Mouse (Mus musculus): ENCODE results near the gene Sox5. TPM values are rescaled to one million over a fixed set of nuclear protein-coding genes. Genes with fewer than 3 reads are reported as not detected.
"Not testable (repeated sequence)": the region's sequence is repeated elsewhere in the genome, so short reads cannot be mapped to it uniquely, and the experiment has no call there.

Gene Sox5
- polyA plus RNA-seq, 1 experiment from 2014 or later: 34.6 TPM

- 61% methylated on average over 12 of the region's 12 CpGs for WGBS
- Histone ChIP-seq H3K4me3 (ENCODE audit: low read depth, low read length) (no peak overlapping the region), H3K4me2 (ENCODE audit: low read depth, low read length) (0 out of 2 replicates have a peak overlapping the region, but pooled peaks have one; percentile 8), H3K36me3 (ENCODE audit: control insufficient read depth, insufficient read depth, low read length) (no peaks in the 10 kb centered on the region), H3K9me3 (ENCODE audit: control insufficient read depth, low read length) (no peaks in the 10 kb centered on the region), H3K27me3 (ENCODE audit: control insufficient read depth, insufficient read depth, low read length) (no peaks in the 10 kb centered on the region), H3K27ac (ENCODE audit: low read depth, low read length) (no peak overlapping the region), H3K9ac (replicated peaks; ENCODE audit: low read depth, low read length) (no peak overlapping the region), H3K4me1 (ENCODE audit: control insufficient read depth, insufficient read depth, low read length) (peaks cover 5% of the 10 kb centered on the region; the same call in 1 of the 2 replicates)
- ATAC-seq (ENCODE audit: low read depth): no peak
Measured at GRCm38 (mm10) chr6:144203013-144203412, 578.8 kb downstream of the Sox5 start.

- no peaks in the 10 kb centered on the region for H3K9me3 ChIP-seq (ENCODE audit: control insufficient read depth, low read length)
- 0 out of 2 replicates have a peak, but pooled peaks cover 5% of the 10 kb centered on the region for H3K4me1 ChIP-seq (ENCODE audit: control insufficient read depth, insufficient read depth, low read length)
- no peak for ATAC-seq (ENCODE audit: low read depth)
- H3K27ac ChIP-seq (ENCODE audit: low read depth, low read length): no peak overlapping the region
- H3K4me2 ChIP-seq (ENCODE audit: low read depth, low read length): no peak overlapping the region
- no peaks in the 10 kb centered on the region for H3K27me3 ChIP-seq (ENCODE audit: control insufficient read depth, insufficient read depth, low read length)
- H3K4me3 ChIP-seq (ENCODE audit: low read depth, low read length): no peak overlapping the region
- WGBS: 90% methylated on average over 5 of the region's 5 CpGs
- H3K36me3 ChIP-seq (ENCODE audit: control insufficient read depth, insufficient read depth, low read length): no peaks in the 10 kb centered on the region
- no peak overlapping the region for H3K9ac ChIP-seq (replicated peaks; ENCODE audit: low read depth, low read length)
Measured at GRCm38 (mm10) chr6:144201402-144202040, 580.3 kb downstream of the Sox5 start.

DNA sequence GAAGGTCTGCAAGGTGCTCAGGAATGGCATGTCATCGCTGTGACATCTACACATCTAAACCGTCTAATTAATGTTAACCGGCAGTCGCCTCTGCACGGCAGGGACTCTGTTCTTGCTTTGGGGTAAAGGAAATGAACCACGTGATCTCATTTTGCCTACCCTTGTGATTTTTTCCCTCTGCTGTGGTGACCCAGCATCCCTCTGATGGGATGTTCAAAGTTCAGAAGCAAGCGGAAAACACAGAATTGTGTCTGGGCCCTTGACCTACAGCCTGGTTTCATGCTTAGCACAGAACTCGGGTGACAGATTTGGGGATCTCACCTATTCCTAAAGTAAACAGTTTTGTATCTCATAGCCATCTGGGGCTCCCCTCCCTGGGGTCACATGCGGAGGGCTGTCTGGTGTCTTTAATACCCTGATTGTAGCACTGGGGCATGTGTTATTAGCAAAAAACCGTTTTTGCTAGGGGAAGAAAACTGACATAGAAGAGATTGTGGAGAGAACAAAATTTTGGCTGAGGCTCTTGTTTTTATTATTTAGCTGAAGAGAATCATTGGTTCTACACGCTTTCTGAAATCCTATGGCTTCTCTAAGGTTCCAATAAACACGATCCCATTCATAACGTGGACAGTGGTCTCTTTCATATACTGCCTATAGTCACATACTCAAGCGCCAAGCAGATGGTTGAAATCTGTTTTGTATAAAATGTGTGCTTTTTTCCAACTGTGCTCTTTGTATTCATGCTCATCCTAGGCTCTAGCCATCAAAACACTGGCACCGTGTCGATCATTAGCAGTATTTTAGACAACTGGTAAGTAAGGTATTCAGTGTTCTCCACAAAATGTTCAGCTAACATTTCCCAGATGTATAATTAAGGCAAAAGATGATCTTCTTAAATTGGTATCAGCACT is 584.3 kb downstream of the Sox5 start:
- no peaks in the 10 kb centered on the region for H3K27me3 ChIP-seq (ENCODE audit: control insufficient read depth, insufficient read depth, low read length)
- ATAC-seq (ENCODE audit: low read depth): no peak
- H3K4me2 ChIP-seq (ENCODE audit: low read depth, low read length): no peak overlapping the region
- no peak overlapping the region for H3K4me3 ChIP-seq (ENCODE audit: low read depth, low read length)
- no peaks in the 10 kb centered on the region for H3K36me3 ChIP-seq (ENCODE audit: control insufficient read depth, insufficient read depth, low read length)
- no peak overlapping the region for H3K9ac ChIP-seq (replicated peaks; ENCODE audit: low read depth, low read length)
- H3K9me3 ChIP-seq (ENCODE audit: control insufficient read depth, low read length): no peaks in the 10 kb centered on the region
- H3K4me1 ChIP-seq (ENCODE audit: control insufficient read depth, insufficient read depth, low read length): no peaks in the 10 kb centered on the region
- 53% methylated on average over 16 of the region's 16 CpGs for WGBS
- no peak overlapping the region for H3K27ac ChIP-seq (ENCODE audit: low read depth, low read length)

DNA sequence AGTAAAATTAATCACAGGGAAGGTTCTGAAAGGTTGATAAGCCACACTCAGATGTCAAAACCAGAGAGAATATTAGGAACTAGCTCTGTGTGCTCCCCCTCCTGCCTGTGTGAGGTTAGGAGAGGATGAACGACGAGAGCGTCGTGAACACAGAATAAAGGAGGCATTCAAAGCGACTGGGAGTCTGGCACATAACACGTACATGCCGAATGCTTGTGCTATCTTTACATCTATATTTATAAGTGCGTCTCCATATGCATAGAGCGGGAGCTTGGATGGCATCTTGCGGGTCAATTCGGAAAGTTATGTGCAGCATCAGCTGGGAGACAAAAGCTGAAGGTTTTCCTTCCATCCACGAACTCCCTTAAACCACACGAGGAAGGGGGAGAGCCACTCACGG is 585.8 kb downstream of the Sox5 start:
- 75% methylated on average over 14 of the region's 14 CpGs for WGBS
- no peak overlapping the region for H3K27ac ChIP-seq (ENCODE audit: low read depth, low read length)
- no peaks in the 10 kb centered on the region for H3K4me1 ChIP-seq (ENCODE audit: control insufficient read depth, insufficient read depth, low read length)
- no peak overlapping the region for H3K4me3 ChIP-seq (ENCODE audit: low read depth, low read length)
- no peaks in the 10 kb centered on the region for H3K27me3 ChIP-seq (ENCODE audit: control insufficient read depth, insufficient read depth, low read length)
- no peak overlapping the region for H3K9ac ChIP-seq (replicated peaks; ENCODE audit: low read depth, low read length)
- no peak overlapping the region for H3K4me2 ChIP-seq (ENCODE audit: low read depth, low read length)
- H3K36me3 ChIP-seq (ENCODE audit: control insufficient read depth, insufficient read depth, low read length): no peaks in the 10 kb centered on the region
- ATAC-seq (ENCODE audit: low read depth): no peak
- H3K9me3 ChIP-seq (ENCODE audit: control insufficient read depth, low read length): no peaks in the 10 kb centered on the region

GRCm38 (mm10) chr6:144183087-144183486 is 598.7 kb downstream of the Sox5 start:
- no peaks in the 10 kb centered on the region for H3K27me3 ChIP-seq (ENCODE audit: control insufficient read depth, insufficient read depth, low read length)
- H3K4me2 ChIP-seq (ENCODE audit: low read depth, low read length): no peak overlapping the region
- no peaks in the 10 kb centered on the region for H3K4me1 ChIP-seq (ENCODE audit: control insufficient read depth, insufficient read depth, low read length)
- no peak overlapping the region for H3K9ac ChIP-seq (replicated peaks; ENCODE audit: low read depth, low read length)
- no peaks in the 10 kb centered on the region for H3K36me3 ChIP-seq (ENCODE audit: control insufficient read depth, insufficient read depth, low read length)
- H3K27ac ChIP-seq (ENCODE audit: low read depth, low read length): no peak overlapping the region
- H3K9me3 ChIP-seq (ENCODE audit: control insufficient read depth, low read length): no peaks in the 10 kb centered on the region
- ATAC-seq (ENCODE audit: low read depth): no peak
- H3K4me3 ChIP-seq (ENCODE audit: low read depth, low read length): no peak overlapping the region
- WGBS: 94% methylated on average over 3 of the region's 3 CpGs

GRCm38 (mm10) chr6:144182429-144182828 is 599.3 kb downstream of the Sox5 start:
- H3K36me3 ChIP-seq (ENCODE audit: control insufficient read depth, insufficient read depth, low read length); H3K27ac ChIP-seq (ENCODE audit: low read depth, low read length); H3K9ac ChIP-seq (replicated peaks; ENCODE audit: low read depth, low read length); H3K4me3 ChIP-seq (ENCODE audit: low read depth, low read length); H3K4me2 ChIP-seq (ENCODE audit: low read depth, low read length); H3K9me3 ChIP-seq (ENCODE audit: control insufficient read depth, low read length); H3K27me3 ChIP-seq (ENCODE audit: control insufficient read depth, insufficient read depth, low read length); H3K4me1 ChIP-seq (ENCODE audit: control insufficient read depth, insufficient read depth, low read length); ATAC-seq (ENCODE audit: low read depth): not testable (repeated sequence)
- WGBS: 95% methylated on average over 13 of the region's 13 CpGs

- WGBS: 44% methylated on average over 12 of the region's 12 CpGs
- Histone ChIP-seq H3K9me3 (ENCODE audit: control insufficient read depth, low read length) (no peaks in the 10 kb centered on the region), H3K36me3 (ENCODE audit: control insufficient read depth, insufficient read depth, low read length) (no peaks in the 10 kb centered on the region), H3K4me2 (ENCODE audit: low read depth, low read length) (no peak overlapping the region; the same call in 1 of the 2 replicates), H3K27me3 (ENCODE audit: control insufficient read depth, insufficient read depth, low read length) (no peaks in the 10 kb centered on the region), H3K4me3 (ENCODE audit: low read depth, low read length) (peak overlapping the region; percentile 3; the same call in 1 of the 2 replicates), H3K4me1 (ENCODE audit: control insufficient read depth, insufficient read depth, low read length) (no peaks in the 10 kb centered on the region), H3K27ac (ENCODE audit: low read depth, low read length) (peak overlapping the region; percentile 36), H3K9ac (replicated peaks; ENCODE audit: low read depth, low read length) (no peak overlapping the region; the same call in 1 of the 2 replicates)
- ATAC-seq (ENCODE audit: low read depth): no peak
Measured at GRCm38 (mm10) chr6:144181083-144181866, 600.5 kb downstream of the Sox5 start.

DNA sequence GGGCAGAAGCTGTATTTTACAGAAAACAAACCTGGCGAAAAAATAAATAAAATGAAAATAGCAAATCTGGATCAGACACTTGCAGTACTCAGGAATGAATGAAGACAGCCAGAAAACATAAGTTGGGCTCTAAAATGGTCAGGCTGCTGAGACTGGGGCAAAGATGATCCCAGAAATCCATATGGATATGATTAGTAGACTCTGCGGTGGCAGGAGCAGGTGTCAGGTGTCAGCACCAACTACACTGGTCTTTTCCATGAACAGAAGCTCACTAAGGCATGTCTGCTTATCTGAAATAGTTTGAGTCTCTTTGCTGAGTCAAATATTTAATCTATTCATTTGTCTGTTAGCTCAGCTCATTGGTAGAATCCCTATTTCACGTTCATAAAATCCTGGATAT is 602.7 kb downstream of the Sox5 start:
- Histone ChIP-seq H3K36me3 (ENCODE audit: control insufficient read depth, insufficient read depth, low read length) (no peaks in the 10 kb centered on the region), H3K4me1 (ENCODE audit: control insufficient read depth, insufficient read depth, low read length) (no peaks in the 10 kb centered on the region), H3K27me3 (ENCODE audit: control insufficient read depth, insufficient read depth, low read length) (no peaks in the 10 kb centered on the region), H3K27ac (ENCODE audit: low read depth, low read length) (no peak overlapping the region), H3K9me3 (ENCODE audit: control insufficient read depth, low read length) (no peaks in the 10 kb centered on the region), H3K9ac (replicated peaks; ENCODE audit: low read depth, low read length) (no peak overlapping the region), H3K4me3 (ENCODE audit: low read depth, low read length) (no peak overlapping the region), H3K4me2 (ENCODE audit: low read depth, low read length) (no peak overlapping the region)
- no peak for ATAC-seq (ENCODE audit: low read depth)
- 81% methylated on average over 3 of the region's 3 CpGs for WGBS
